Mouse (Mus musculus) ovary, postnatal 36 days (tissue): Measurements from ENCODE around the gene Gm17728.
"Not testable (repeated sequence)": the region's sequence is repeated elsewhere in the genome, so short reads cannot be mapped to it uniquely, and the experiment has no call there.

Experiments
- DNase-seq: peaks from one replicate; pipeline ENCODE4 v3.0.0; 2022; ENCODE audit warnings: low spot score, mixed read lengths

The Gm17728 gene

GRCm38 (mm10) chr17:9421760-9422159 is at the start of gene Gm17728:
TSS of gene Gm17728 (plus strand) at chr17:9422060.
- not testable (repeated sequence) for DNase-seq

DNA sequence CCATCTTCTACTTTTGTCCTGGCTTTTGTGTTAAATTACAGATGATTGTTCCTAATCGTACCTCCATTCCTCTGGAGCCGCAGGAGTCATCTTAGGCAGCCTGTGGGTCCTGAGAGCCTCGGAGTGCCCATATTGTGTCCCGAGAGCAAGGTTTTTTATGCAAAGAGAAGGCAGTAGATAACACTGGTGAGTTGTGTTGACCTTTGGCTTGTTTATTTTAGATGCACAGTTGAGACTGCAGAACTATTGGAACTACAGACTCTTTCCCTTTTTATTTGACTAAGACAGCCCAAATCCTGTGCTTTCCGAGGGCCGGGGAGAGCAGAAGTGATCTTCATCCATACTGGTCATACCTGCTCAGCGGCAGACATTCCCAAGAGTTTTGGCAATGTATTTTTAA is 24.4 kb upstream of the Gm17728 start:
- DNase-seq: no peak

- DNase-seq: no peak
Observed at GRCm38 (mm10) chr17:9398551-9398950, 23.3 kb upstream of the Gm17728 start.

- DNase-seq: no peak
Observed at GRCm38 (mm10) chr17:9403991-9404390, 17.9 kb upstream of the Gm17728 start.

- DNase-seq: no peak
Observed at GRCm38 (mm10) chr17:9407640-9408039, 14.2 kb upstream of the Gm17728 start.

DNA sequence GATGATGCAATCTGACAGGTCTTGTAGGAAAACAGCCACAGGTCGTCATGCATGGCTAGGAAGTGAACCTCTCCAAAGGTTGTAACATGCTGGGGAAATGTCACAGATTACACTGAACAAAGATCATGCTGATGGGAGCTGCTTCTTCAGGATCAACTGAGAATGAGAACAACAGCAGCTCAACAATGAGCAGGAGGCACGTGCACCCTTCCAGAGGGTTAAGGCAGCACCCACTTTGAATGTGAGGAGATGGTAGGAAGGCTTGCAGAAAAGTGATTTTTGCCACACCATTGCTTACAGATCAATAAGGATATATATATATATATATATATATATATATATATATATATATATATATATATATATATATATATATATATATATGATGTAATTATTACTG is 2.8 kb upstream of the Gm17728 start:
- DNase-seq: no peak

- no peak for DNase-seq
Observed at GRCm38 (mm10) chr17:9428374-9428994, 6.6 kb downstream of the Gm17728 start.

DNA sequence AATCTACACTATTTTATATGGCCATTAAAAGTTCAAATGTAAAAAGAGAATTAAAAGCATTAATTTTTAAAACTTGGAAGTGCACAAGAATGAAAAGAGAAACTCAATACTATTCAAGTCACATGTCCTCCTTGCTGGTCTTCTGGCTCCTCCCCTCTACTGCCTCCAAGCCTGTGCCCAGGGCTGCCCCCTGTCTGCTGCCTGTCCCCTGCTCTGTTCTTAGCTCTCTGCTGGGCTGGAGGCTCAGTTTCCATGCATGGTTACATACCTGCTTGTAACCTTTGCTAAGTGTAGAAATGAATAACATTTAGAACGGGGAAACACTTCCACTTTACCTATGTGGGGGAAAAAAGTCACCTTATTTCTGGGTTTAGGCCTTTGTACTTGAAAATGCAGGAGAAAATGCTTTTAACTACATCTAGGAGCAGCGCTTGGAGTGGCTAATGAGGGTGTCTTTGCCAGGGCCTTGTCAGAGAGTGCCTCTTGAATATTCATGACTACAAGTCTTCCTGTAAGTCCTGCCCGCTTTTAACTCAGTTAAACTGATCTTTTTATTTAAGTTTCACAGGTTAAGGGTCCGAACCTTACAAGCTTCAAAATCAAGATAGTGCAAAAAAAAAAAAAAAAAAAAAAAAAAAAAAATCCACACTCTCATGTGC is 18.3 kb downstream of the Gm17728 start:
- no peak for DNase-seq

DNA sequence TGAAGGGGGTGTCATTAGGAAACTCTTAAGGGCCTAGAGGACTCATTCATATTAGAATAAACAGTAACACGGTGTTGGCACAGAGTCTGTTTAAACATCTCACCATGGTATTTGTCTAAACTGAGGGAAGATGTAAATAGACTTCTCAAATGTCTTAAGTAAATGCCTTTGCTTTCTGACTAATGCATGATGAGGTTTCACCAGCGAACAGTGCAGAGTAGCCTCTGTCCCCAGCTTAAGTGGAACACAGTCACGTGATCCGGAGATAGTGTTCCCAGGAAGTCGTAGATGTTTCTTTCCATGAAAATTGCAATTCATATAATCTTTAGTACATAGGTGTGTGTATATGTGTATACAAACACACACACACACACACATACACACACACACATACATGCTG is 34.5 kb downstream of the Gm17728 start:
- no peak for DNase-seq

DNA sequence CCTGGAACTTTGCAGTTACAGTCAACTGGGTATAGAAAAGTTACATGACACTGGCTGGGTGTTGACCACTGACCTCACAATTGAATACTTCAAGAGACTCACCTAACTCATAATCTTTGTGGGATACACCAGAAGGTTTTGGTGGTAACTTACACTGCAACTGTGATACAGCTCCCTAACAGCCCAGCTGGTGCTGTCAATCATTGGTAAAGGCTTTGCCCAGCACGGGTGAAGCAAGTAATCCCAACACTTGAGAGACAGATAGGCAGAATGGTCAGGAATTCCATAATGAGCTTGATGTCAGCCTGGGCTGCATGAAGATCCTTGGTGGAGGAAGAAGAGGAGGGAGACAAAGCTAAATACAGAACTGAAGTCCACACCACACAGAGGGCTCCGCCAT is 39.0 kb downstream of the Gm17728 start:
- DNase-seq: no peak
